Comparison of ENCODE assay signal across 24 mouse cellular contexts in genomic region chr16:95494108-95494507, GRCm38 (mm10).
A peak's percentile ranks its signal among the peaks of the same experiment; 100 is the strongest.
DNase-seq lines count a peak whose midpoint lies in the region; ATAC-seq and TF ChIP-seq lines count a peak whose summit lies in the region.
"Had no signal": no experiment of that assay in that cellular context is flagged by ENCODE, and none has a peak within 500 bp of the region (broad histone marks: within the 10 kb centered on the region; RNA-seq: fewer than 3 reads in every experiment).

No protein-coding gene starts in this region.

- H3K36me3 ChIP-seq in neural tube, embryonic 15.5 days = no peaks in the 10 kb centered on the region
- no peaks in the 10 kb centered on the region for H3K36me3 ChIP-seq in myocyte (ENCODE audit: control insufficient read depth, insufficient read depth)
- H3K36me3 ChIP-seq: hindbrain, embryonic 10.5 days; hindbrain, embryonic 15.5 days; midbrain, embryonic 12.5 days had no signal

- H3K4me1 ChIP-seq in neural tube, embryonic 15.5 days = no peaks in the 10 kb centered on the region
- H3K4me1 ChIP-seq: hindbrain, embryonic 10.5 days; hindbrain, embryonic 15.5 days; midbrain, embryonic 12.5 days had no signal

- H3K4me2 ChIP-seq in neural tube, embryonic 15.5 days = no peak overlapping the region
- H3K4me2 ChIP-seq in myocyte (ENCODE audit: low read depth) = no peak overlapping the region
- H3K4me2 ChIP-seq: hindbrain, embryonic 15.5 days; midbrain, embryonic 12.5 days had no signal

- H3K9ac ChIP-seq in neural tube, embryonic 15.5 days (replicated peaks) = no peak overlapping the region
- H3K9ac ChIP-seq: hindbrain, embryonic 15.5 days; liver, embryonic 14.5 days; midbrain, embryonic 12.5 days had no signal

- H3K27ac ChIP-seq in neural tube, embryonic 15.5 days (replicated peaks) = no peak overlapping the region
- H3K27ac ChIP-seq: hindbrain, embryonic 10.5 days; hindbrain, embryonic 15.5 days; layer of hippocampus, adult 2 months; left cerebral cortex, adult 2 months; liver, embryonic 14.5 days; midbrain, embryonic 12.5 days had no signal

- H3K27me3 ChIP-seq in neural tube, embryonic 15.5 days (replicated peaks) = no peaks in the 10 kb centered on the region
- H3K27me3 ChIP-seq in myocyte (ENCODE audit: control insufficient read depth, insufficient read depth, insufficient read length) = peaks cover 40% of the 10 kb centered on the region
- H3K27me3 ChIP-seq: hindbrain, embryonic 15.5 days; midbrain, embryonic 12.5 days had no signal

- peak; percentile 6 for DNase-seq in adrenal gland, postnatal 14 days
- no peak for DNase-seq in adrenal gland, postnatal 36 days
- DNase-seq in kidney, postnatal 10 days = peak; percentile 19
- no peak for DNase-seq in kidney, adult 18-20 months
- peak; percentile 17 for DNase-seq in neural tube, embryonic 10.5 days (ENCODE audit: extremely low spot score, low spot score)
- DNase-seq in adipocyte (ENCODE audit: low spot score) = no peak
- DNase-seq: cerebellum, adult 2 months; cerebellum, postnatal 25 days; gastrocnemius, postnatal 14 days; heart, postnatal 14 days; kidney, adult 11 months; liver; lung, adult 2 months; lung, postnatal 14 days had no signal

- 76% methylated on average over 3 of the region's 3 CpGs for WGBS in neural tube, embryonic 15.5 days

- no peaks in the 10 kb centered on the region for H3K9me3 ChIP-seq in neural tube, embryonic 15.5 days (replicated peaks)
- H3K9me3 ChIP-seq: hindbrain, embryonic 10.5 days; hindbrain, embryonic 15.5 days; midbrain, embryonic 12.5 days had no signal

- H3ac ChIP-seq in myocyte (ENCODE audit: control insufficient read depth, insufficient read length) = no peak overlapping the region

- no peak overlapping the region for H3K4me3 ChIP-seq in neural tube, embryonic 15.5 days (replicated peaks)
- H3K4me3 ChIP-seq in myocyte = no peak overlapping the region
- H3K4me3 ChIP-seq: hindbrain, embryonic 10.5 days; hindbrain, embryonic 15.5 days; layer of hippocampus, adult 2 months; left cerebral cortex, adult 2 months; midbrain, embryonic 12.5 days had no signal

- H3K79me2 ChIP-seq in myocyte (ENCODE audit: control insufficient read depth, insufficient read depth) = no peaks in the 10 kb centered on the region

- no peak for ATAC-seq in neural tube, embryonic 15.5 days (ENCODE audit: low FRiP score)
- ATAC-seq: forebrain, embryonic 14.5 days; inflammation-experienced regulatory T-cells, adult 6 months had no signal

- TF ChIP-seq POLR2A in myocyte (IDR thresholded peaks at IDR 0.05; ENCODE audit: insufficient read length, low read depth) = no peak

TF ChIP-seq in myocyte, 11 proteins besides CTCF, POLR2A, EP300 and RAD21:
- TF ChIP-seq MYOG (IDR thresholded peaks at IDR 0.05; ENCODE audit: control insufficient read depth in 1 of 3, insufficient read depth in 1 of 3, insufficient read length in 2 of 3, low read depth in 2 of 3) (no peak), REST (IDR thresholded peaks at IDR 0.05; ENCODE audit: insufficient read depth, insufficient read length) (peak; percentile 80)

Comparison
In these comparisons a context has a peak if more than half of its experiments do, and no peak if none do; other contexts are left out.
1. DNase-seq: peak in adrenal gland, postnatal 14 days (single experiment), kidney, postnatal 10 days (single experiment) and neural tube, embryonic 10.5 days (single experiment); none in adrenal gland, postnatal 36 days (0 of 2), kidney, adult 18-20 months (single experiment) and adipocyte (single experiment).